ENCODE assay signal across 9 mouse cellular contexts in genomic region chr6:128102296-128102999, GRCm38 (mm10). TPM values are rescaled to one million over a fixed set of nuclear protein-coding genes. Genes with fewer than 3 reads are reported as not detected.
A peak's percentile ranks its signal among the peaks of the same experiment; 100 is the strongest.
DNase-seq lines count a peak whose midpoint lies in the region; ATAC-seq lines count a peak whose summit lies in the region.
"Had no signal": no experiment of that assay in that cellular context is flagged by ENCODE, and none has a peak within 500 bp of the region (broad histone marks: within the 10 kb centered on the region; RNA-seq: fewer than 3 reads in every experiment).

No protein-coding gene starts in this region.

- ATAC-seq in heart, embryonic 12.5 days (ENCODE audit: insufficient number of reproducible peaks, low FRiP score) = peak; percentile 87
- peak; percentile 62 for ATAC-seq in midbrain, embryonic 15.5 days (replicated peaks)

- no peaks in the 10 kb centered on the region for H3K27me3 ChIP-seq in heart, embryonic 12.5 days (replicated peaks)
- H3K27me3 ChIP-seq in midbrain, embryonic 15.5 days (replicated peaks) = no peaks in the 10 kb centered on the region

- DNase-seq in urinary bladder, postnatal 14 days (ENCODE audit: low spot score) = peak; percentile 40
- no peak for DNase-seq in urinary bladder, postnatal 25 days (ENCODE audit: low spot score)
- DNase-seq in kidney, postnatal 10 days = peak; percentile 79
- DNase-seq in layer of hippocampus, postnatal 10 days (ENCODE audit: low spot score in 2 of 2) = no peak
- no peak for DNase-seq in layer of hippocampus, adult 18-20 months (ENCODE audit: low spot score in 2 of 2)
- DNase-seq in right cerebral cortex, adult 18-20 months = no peak

- 0 out of 2 replicates have a peak overlapping the region, but pooled peaks have one; percentile 23 for H3K9ac ChIP-seq in heart, embryonic 12.5 days
- H3K9ac ChIP-seq in midbrain, embryonic 15.5 days = no peak overlapping the region

- H3K9me3 ChIP-seq in heart, embryonic 12.5 days (replicated peaks) = no peaks in the 10 kb centered on the region
- no peaks in the 10 kb centered on the region for H3K9me3 ChIP-seq in midbrain, embryonic 15.5 days

- 24% methylated on average over 6 of the region's 6 CpGs for WGBS in heart, embryonic 12.5 days
- WGBS in midbrain, embryonic 15.5 days = 40% methylated on average over 6 of the region's 6 CpGs

- H3K4me2 ChIP-seq in heart, embryonic 12.5 days = no peak overlapping the region
- H3K4me2 ChIP-seq in midbrain, embryonic 15.5 days = no peak overlapping the region

- peaks cover 71% of the 10 kb centered on the region for H3K4me1 ChIP-seq in heart, embryonic 12.5 days (replicated peaks)
- peaks cover 27% of the 10 kb centered on the region for H3K4me1 ChIP-seq in midbrain, embryonic 15.5 days

- H3K4me3 ChIP-seq in heart, embryonic 12.5 days = no peak overlapping the region
- no peak overlapping the region for H3K4me3 ChIP-seq in midbrain, embryonic 15.5 days

- no peaks in the 10 kb centered on the region for H3K36me3 ChIP-seq in heart, embryonic 12.5 days
- no peaks in the 10 kb centered on the region for H3K36me3 ChIP-seq in midbrain, embryonic 15.5 days (replicated peaks)

- H3K27ac ChIP-seq in heart, embryonic 12.5 days (ENCODE audit: poor library complexity, severe bottlenecking) = peak overlapping the region; percentile 87
- H3K27ac ChIP-seq in midbrain, embryonic 15.5 days = no peak overlapping the region
- H3K27ac ChIP-seq: macrophage had no signal

RNA-seq across cellular contexts. Expression of gene Tspan9, which starts 40.9 kb away (rescaled TPM):
- 172 and 183 TPM in 2 replicates for polyA plus RNA-seq in heart, embryonic 12.5 days (2016; fragmentation: Nextera tagmentation; extraction: Ambion mirVana)
- polyA plus RNA-seq in midbrain, embryonic 15.5 days (2015; fragmentation: Nextera tagmentation; extraction: Ambion mirVana) = 33.9 and 42.1 TPM in 2 replicates
- 10 to 100 TPM; 79.8 to 84.6 TPM for total RNA-seq in layer of hippocampus, postnatal 10 days (2021)
- total RNA-seq in layer of hippocampus, adult 18-20 months (2021) = 10 to 100 TPM; 48.4 to 53.8 TPM

Comparison
In these comparisons a context has a peak if more than half of its experiments do, and no peak if none do; other contexts are left out.
1. DNase-seq: peak in urinary bladder, postnatal 14 days (single experiment) and kidney, postnatal 10 days (single experiment); none in urinary bladder, postnatal 25 days (single experiment), layer of hippocampus, postnatal 10 days (0 of 2), layer of hippocampus, adult 18-20 months (0 of 2) and right cerebral cortex, adult 18-20 months (single experiment).